Comparison of ENCODE assay signal across 9 mouse cellular contexts in genomic region chr2:116018781-116019465, GRCm38 (mm10). TPM values are rescaled to one million over a fixed set of nuclear protein-coding genes. Genes with fewer than 3 reads are reported as not detected.
DNase-seq lines count a peak whose midpoint lies in the region; ATAC-seq lines count a peak whose summit lies in the region.
"Had no signal": no experiment of that assay in that cellular context is flagged by ENCODE, and none has a peak within 500 bp of the region (broad histone marks: within the 10 kb centered on the region; RNA-seq: fewer than 3 reads in every experiment).

No protein-coding gene starts in this region.

- no peak overlapping the region for H3K9ac ChIP-seq in hindbrain, embryonic 14.5 days
- H3K9ac ChIP-seq in neural tube, embryonic 11.5 days (ENCODE audit: low read length) = peak overlapping the region; percentile 46
- H3K9ac ChIP-seq: liver, embryonic 14.5 days had no signal

- DNase-seq in layer of hippocampus, adult 9-11 months = peak; percentile 12
- no peak for DNase-seq in layer of hippocampus, postnatal 14 days (ENCODE audit: low spot score in 2 of 2)
- no peak for DNase-seq in hindbrain, embryonic 14.5 days (ENCODE audit: low spot score)
- no peak for DNase-seq in neural tube, embryonic 11.5 days (ENCODE audit: low spot score)
- DNase-seq in spleen, postnatal 10 days (ENCODE audit: low spot score in 2 of 2) = no peak
- DNase-seq in layer of hippocampus, postnatal 10 days (ENCODE audit: low spot score in 2 of 2) = no peak
- no peak for DNase-seq in layer of hippocampus, postnatal 36 days
- DNase-seq: heart, postnatal 4 days had no signal

- ATAC-seq in hindbrain, embryonic 14.5 days (ENCODE audit: low FRiP score) = peak; percentile 9; the same call in 1 of the 2 replicates
- ATAC-seq in neural tube, embryonic 11.5 days (ENCODE audit: insufficient read depth, low FRiP score, low TSS enrichment) = peak; percentile 21

- H3K27ac ChIP-seq in hindbrain, embryonic 14.5 days = peak overlapping the region; percentile 73
- H3K27ac ChIP-seq in neural tube, embryonic 11.5 days (ENCODE audit: low read depth, low read length) = peak overlapping the region; percentile 93
- H3K27ac ChIP-seq: liver, embryonic 14.5 days had no signal

- no peaks in the 10 kb centered on the region for H3K27me3 ChIP-seq in hindbrain, embryonic 14.5 days (ENCODE audit: control insufficient read depth, insufficient read depth, low read length)
- H3K27me3 ChIP-seq in neural tube, embryonic 11.5 days (ENCODE audit: control insufficient read depth, insufficient read depth, low read length) = no peaks in the 10 kb centered on the region

- H3K36me3 ChIP-seq in hindbrain, embryonic 14.5 days (replicated peaks; ENCODE audit: control insufficient read depth, insufficient read depth) = peaks cover 3% of the 10 kb centered on the region
- H3K36me3 ChIP-seq in neural tube, embryonic 11.5 days (ENCODE audit: control insufficient read depth, insufficient read depth, low read length) = no peaks in the 10 kb centered on the region

- H3K4me2 ChIP-seq in hindbrain, embryonic 14.5 days (replicated peaks) = peak overlapping the region; percentile 11; the same call in 1 of the 2 replicates
- H3K4me2 ChIP-seq in neural tube, embryonic 11.5 days (ENCODE audit: low read depth) = peak overlapping the region; percentile 10; the same call in 1 of the 2 replicates

- 27% methylated on average over 10 of the region's 10 CpGs for WGBS in hindbrain, embryonic 14.5 days
- 34% methylated on average over 10 of the region's 10 CpGs for WGBS in neural tube, embryonic 11.5 days

- no peak overlapping the region for H3K4me3 ChIP-seq in hindbrain, embryonic 14.5 days (replicated peaks; ENCODE audit: low read length)
- no peak overlapping the region for H3K4me3 ChIP-seq in neural tube, embryonic 11.5 days (ENCODE audit: low read depth, low read length)

- no peaks in the 10 kb centered on the region for H3K9me3 ChIP-seq in hindbrain, embryonic 14.5 days (ENCODE audit: control insufficient read depth, low read length)
- no peaks in the 10 kb centered on the region for H3K9me3 ChIP-seq in neural tube, embryonic 11.5 days (ENCODE audit: control insufficient read depth, low read length)

- peaks cover 39% of the 10 kb centered on the region for H3K4me1 ChIP-seq in hindbrain, embryonic 14.5 days (replicated peaks; ENCODE audit: control insufficient read depth, insufficient read depth, low read length)
- peaks cover 32% of the 10 kb centered on the region for H3K4me1 ChIP-seq in neural tube, embryonic 11.5 days (ENCODE audit: control insufficient read depth, insufficient read depth, low read length)

RNA-seq across cellular contexts. Expression of gene Meis2, which starts 46.7 kb away (rescaled TPM):
- 10 to 100 TPM; 34.6 to 34.8 TPM for total RNA-seq in layer of hippocampus, postnatal 14 days (2021)
- 136 and 159 TPM in 2 replicates for polyA plus RNA-seq in hindbrain, embryonic 14.5 days (2014; fragmentation: Nextera tagmentation; extraction: Ambion mirVana)
- 111 and 117 TPM in 2 replicates for polyA plus RNA-seq in neural tube, embryonic 11.5 days (2014; fragmentation: Nextera tagmentation; extraction: Ambion mirVana)
- 10 to 100 TPM; 49.6 to 50.6 TPM for total RNA-seq in layer of hippocampus, postnatal 10 days (2021)
- 10 to 100 TPM; 39.2 to 43.8 TPM for total RNA-seq in layer of hippocampus, postnatal 36 days (2021)
